Mouse (Mus musculus): ENCODE measurements around the gene Bpifb3. TPM values are rescaled to one million over a fixed set of nuclear protein-coding genes. Genes with fewer than 3 reads are reported as not detected.

Bpifb3 gene
- total RNA-seq, 2 experiments from 2014 or later, result 1.4 TPM; not detected in 1

Other genes with a start within 250 kb of the Bpifb3 start
- 0.28 TPM in 1 of 2 replicates, not detected in the other for gene Dnmt3c, start 221.6 kb upstream of the Bpifb3 start, total RNA-seq (2014; fragmentation: Nextera tagmentation)
- not detected in 2 replicates for gene Dnmt3c, start 221.6 kb upstream of the Bpifb3 start, total RNA-seq (2017)
- gene Mapre1, start 177.0 kb upstream of the Bpifb3 start, total RNA-seq (2014; fragmentation: Nextera tagmentation), result 84.8 and 88.9 TPM in 2 replicates
- gene Mapre1, start 177.0 kb upstream of the Bpifb3 start, total RNA-seq (2017), result 218 and 268 TPM in 2 replicates
- gene Efcab8, start 138.3 kb upstream of the Bpifb3 start, total RNA-seq (2014; fragmentation: Nextera tagmentation), result not detected in 2 replicates
- not detected in 2 replicates for gene Efcab8, start 138.3 kb upstream of the Bpifb3 start, total RNA-seq (2017)
- not detected in 2 replicates for gene Sun5, start 47.1 kb upstream of the Bpifb3 start, total RNA-seq (2014; fragmentation: Nextera tagmentation)
- gene Sun5, start 47.1 kb upstream of the Bpifb3 start, total RNA-seq (2017), result not detected in 2 replicates
- not detected in 2 replicates for gene Bpifb2, start 43.2 kb upstream of the Bpifb3 start, total RNA-seq (2014; fragmentation: Nextera tagmentation)
- not detected in 2 replicates for gene Bpifb2, start 43.2 kb upstream of the Bpifb3 start, total RNA-seq (2017)
- gene Bpifb6, start 17.8 kb upstream of the Bpifb3 start, total RNA-seq (2014; fragmentation: Nextera tagmentation), result not detected in 2 replicates
- not detected in 2 replicates for gene Bpifb6, start 17.8 kb upstream of the Bpifb3 start, total RNA-seq (2017)
- not detected in 2 replicates for gene Bpifb4, start 20.0 kb downstream of the Bpifb3 start, total RNA-seq (2014; fragmentation: Nextera tagmentation)
- not detected in 2 replicates for gene Bpifb4, start 20.0 kb downstream of the Bpifb3 start, total RNA-seq (2017)
- gene Bpifa6, start 56.7 kb downstream of the Bpifb3 start, total RNA-seq (2014; fragmentation: Nextera tagmentation), result not detected in 2 replicates
- not detected in 2 replicates for gene Bpifa6, start 56.7 kb downstream of the Bpifb3 start, total RNA-seq (2017)
- not detected in 2 replicates for gene Bpifa2, start 90.0 kb downstream of the Bpifb3 start, total RNA-seq (2014; fragmentation: Nextera tagmentation)
- not detected in 2 replicates for gene Bpifa2, start 90.0 kb downstream of the Bpifb3 start, total RNA-seq (2017)
- not detected in 2 replicates for gene Bpifa3, start 212.1 kb downstream of the Bpifb3 start, total RNA-seq (2014; fragmentation: Nextera tagmentation)
- not detected in 2 replicates for gene Bpifa3, start 212.1 kb downstream of the Bpifb3 start, total RNA-seq (2017)
- not detected in 2 replicates for gene Bpifa1, start 224.7 kb downstream of the Bpifb3 start, total RNA-seq (2014; fragmentation: Nextera tagmentation)
- gene Bpifa1, start 224.7 kb downstream of the Bpifb3 start, total RNA-seq (2017), result not detected in 2 replicates
- not detected in 2 replicates for gene Bpifa5, start 244.4 kb downstream of the Bpifb3 start, total RNA-seq (2014; fragmentation: Nextera tagmentation)
- gene Bpifa5, start 244.4 kb downstream of the Bpifb3 start, total RNA-seq (2017), result not detected in 2 replicates

Data from granulocyte monocyte progenitor cell, adult 5-6 weeks (primary cell).